Mouse (Mus musculus): ENCODE measurements around the gene Mettl16. TPM values are rescaled to one million over a fixed set of nuclear protein-coding genes. Genes with fewer than 3 reads are reported as not detected.

Gene Mettl16
- polyA plus RNA-seq, 1 experiment from 2014 or later, result 57.7 TPM

DNA sequence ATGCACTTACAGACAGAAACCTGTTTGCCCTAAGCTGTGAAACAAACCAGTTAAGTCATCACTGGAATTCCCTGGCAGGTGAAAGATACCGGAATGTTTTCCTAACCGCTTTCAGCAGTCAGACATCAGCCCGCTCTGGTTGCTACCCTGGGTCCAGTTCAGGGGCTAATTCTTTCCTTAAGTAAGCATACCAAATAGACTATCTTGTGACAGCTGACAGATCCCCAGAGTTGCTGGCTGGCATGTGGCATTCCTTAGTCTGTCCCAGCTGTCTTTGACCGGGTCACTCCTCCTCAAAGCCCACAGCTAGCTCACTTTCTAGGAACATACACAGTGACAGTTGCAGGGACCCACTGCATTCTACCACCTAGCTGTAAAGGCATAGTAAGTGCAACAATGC is 22.6 kb upstream of the Mettl16 start:
- no peak overlapping the region for H3K9ac ChIP-seq (ENCODE audit: low read depth, low read length)
- no peaks in the 10 kb centered on the region for H3K9me3 ChIP-seq (ENCODE audit: control insufficient read depth, low read length)
- WGBS, result 66% methylated on average over 4 of the region's 4 CpGs
- H3K4me1 ChIP-seq (replicated peaks; ENCODE audit: control insufficient read depth, insufficient read depth, low read length), result no peaks in the 10 kb centered on the region
- no peak overlapping the region for H3K4me3 ChIP-seq (ENCODE audit: low read depth, low read length)
- no peaks in the 10 kb centered on the region for H3K36me3 ChIP-seq (ENCODE audit: control insufficient read depth, insufficient read depth, low read length)
- H3K4me2 ChIP-seq, result no peak overlapping the region
- no peak overlapping the region for H3K27ac ChIP-seq (ENCODE audit: low read depth, low read length)
- no peak for ATAC-seq (replicated peaks; ENCODE audit: low FRiP score)
- DNase-seq (ENCODE audit: low spot score), result no peak
- no peaks in the 10 kb centered on the region for H3K27me3 ChIP-seq (replicated peaks; ENCODE audit: control insufficient read depth, insufficient read depth, low read length)

DNA sequence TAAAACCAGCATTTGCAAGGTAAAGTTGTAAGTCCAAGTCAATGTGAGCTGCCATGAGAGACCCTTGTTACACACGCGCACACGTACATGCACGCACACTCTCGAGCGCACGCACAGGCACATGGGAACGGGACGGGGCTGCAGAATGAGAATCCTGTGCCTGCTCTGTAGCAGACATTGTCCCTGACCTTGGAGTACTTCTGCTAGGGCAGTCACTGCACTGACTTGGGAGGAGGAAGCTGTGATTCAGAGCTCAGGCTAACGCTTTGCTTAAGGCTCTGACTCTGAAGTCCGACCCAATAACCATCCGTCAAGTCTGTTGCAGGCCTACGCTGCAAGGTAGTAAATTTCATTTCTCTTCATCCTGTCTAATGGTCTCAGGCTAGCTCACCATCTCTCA is 21.4 kb upstream of the Mettl16 start:
- no peaks in the 10 kb centered on the region for H3K4me1 ChIP-seq (replicated peaks; ENCODE audit: control insufficient read depth, insufficient read depth, low read length)

DNA sequence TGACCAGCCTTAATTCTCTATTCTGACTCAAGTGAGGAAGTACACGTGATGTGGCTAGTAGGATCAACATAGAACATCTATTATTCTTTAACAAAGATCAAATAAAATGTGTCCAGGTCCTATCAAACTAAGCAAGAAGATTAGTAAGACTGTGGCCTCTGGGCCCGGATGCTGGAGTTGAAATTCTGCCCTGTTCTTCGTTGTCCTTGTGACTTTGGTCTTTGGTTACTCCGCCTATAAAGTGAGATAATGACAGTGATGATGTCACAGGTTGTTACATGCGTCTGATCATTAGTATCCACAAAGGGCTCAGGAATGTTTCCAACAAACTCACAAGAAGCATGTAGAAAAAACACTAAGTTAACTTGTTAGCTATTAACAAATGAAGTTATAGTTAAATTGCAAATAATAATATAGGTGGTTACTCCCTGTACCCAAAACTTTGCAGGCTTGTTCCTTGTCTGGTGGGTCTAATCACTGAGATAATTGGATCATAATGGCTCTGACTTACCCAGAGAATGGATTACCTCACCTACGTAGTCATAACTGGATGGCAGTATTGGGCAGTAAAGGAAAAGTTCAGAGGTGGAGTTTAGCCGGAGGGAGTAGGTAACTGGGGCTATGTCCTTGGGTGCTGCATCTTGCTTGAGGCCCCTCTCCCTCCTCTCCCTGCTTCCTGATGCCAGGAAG is 19.8 kb upstream of the Mettl16 start:
- Histone ChIP-seq H3K4me2 (no peak overlapping the region), H3K4me1 (replicated peaks; ENCODE audit: control insufficient read depth, insufficient read depth, low read length) (no peaks in the 10 kb centered on the region), H3K4me3 (ENCODE audit: low read depth, low read length) (no peak overlapping the region), H3K27ac (ENCODE audit: low read depth, low read length) (no peak overlapping the region), H3K36me3 (ENCODE audit: control insufficient read depth, insufficient read depth, low read length) (no peaks in the 10 kb centered on the region), H3K27me3 (replicated peaks; ENCODE audit: control insufficient read depth, insufficient read depth, low read length) (no peaks in the 10 kb centered on the region), H3K9ac (ENCODE audit: low read depth, low read length) (no peak overlapping the region), H3K9me3 (ENCODE audit: control insufficient read depth, low read length) (no peaks in the 10 kb centered on the region)
- 82% methylated on average over 7 of the region's 7 CpGs for WGBS
- no peak for DNase-seq (ENCODE audit: low spot score)
- ATAC-seq (replicated peaks; ENCODE audit: low FRiP score), result no peak

More for the DNA sequence above, 21.4 kb upstream of the Mettl16 start:
- no peak for DNase-seq (ENCODE audit: low spot score)
- no peaks in the 10 kb centered on the region for H3K9me3 ChIP-seq (ENCODE audit: control insufficient read depth, low read length)
- no peak for ATAC-seq (replicated peaks; ENCODE audit: low FRiP score)
- H3K27me3 ChIP-seq (replicated peaks; ENCODE audit: control insufficient read depth, insufficient read depth, low read length), result no peaks in the 10 kb centered on the region
- no peak overlapping the region for H3K4me3 ChIP-seq (ENCODE audit: low read depth, low read length)
- no peaks in the 10 kb centered on the region for H3K36me3 ChIP-seq (ENCODE audit: control insufficient read depth, insufficient read depth, low read length)
- no peak overlapping the region for H3K27ac ChIP-seq (ENCODE audit: low read depth, low read length)
- H3K4me2 ChIP-seq, result no peak overlapping the region
- WGBS, result 88% methylated on average over 13 of the region's 13 CpGs
- H3K9ac ChIP-seq (ENCODE audit: low read depth, low read length), result no peak overlapping the region

DNA sequence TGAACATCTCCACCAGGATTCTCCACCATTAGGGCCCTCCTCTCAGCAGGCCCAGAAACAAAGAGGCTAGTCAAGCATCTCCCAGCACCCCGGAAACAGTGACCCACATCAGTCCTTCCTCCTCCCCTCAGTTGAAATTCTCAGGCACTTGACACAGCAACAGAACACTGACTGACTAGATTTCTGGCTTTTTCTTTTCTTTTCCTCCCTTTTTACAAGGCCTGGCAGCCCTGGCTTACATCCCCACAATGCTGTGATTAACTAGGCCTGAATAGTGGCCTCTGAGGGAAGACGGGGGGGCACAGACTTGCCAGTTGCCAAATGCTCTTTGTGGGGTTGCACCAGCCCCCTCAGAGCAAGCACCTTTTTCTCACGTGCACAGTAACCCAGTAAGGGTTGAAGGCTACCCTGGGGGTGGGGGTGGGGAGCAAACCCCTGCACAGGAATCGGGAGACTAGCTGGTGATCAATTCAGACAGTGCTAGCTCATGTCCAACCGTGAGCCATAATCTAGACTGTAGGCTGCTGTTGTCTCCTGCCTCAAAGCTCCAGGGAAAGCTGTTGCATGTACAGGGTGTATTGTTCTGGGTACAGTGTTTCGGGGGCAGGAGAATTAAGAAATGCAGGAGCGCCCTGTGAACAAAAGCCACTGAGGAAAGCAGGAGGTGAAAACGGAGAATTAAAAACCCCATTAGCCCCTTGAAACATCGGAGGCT is 19.1 kb upstream of the Mettl16 start:
- no peaks in the 10 kb centered on the region for H3K4me1 ChIP-seq (replicated peaks; ENCODE audit: control insufficient read depth, insufficient read depth, low read length)
- H3K27ac ChIP-seq (ENCODE audit: low read depth, low read length), result no peak overlapping the region
- DNase-seq (ENCODE audit: low spot score) (no peak), ATAC-seq (replicated peaks; ENCODE audit: low FRiP score) (no peak)
- H3K4me2 ChIP-seq, result no peak overlapping the region
- no peak overlapping the region for H3K4me3 ChIP-seq (ENCODE audit: low read depth, low read length)
- no peaks in the 10 kb centered on the region for H3K27me3 ChIP-seq (replicated peaks; ENCODE audit: control insufficient read depth, insufficient read depth, low read length)
- no peaks in the 10 kb centered on the region for H3K36me3 ChIP-seq (ENCODE audit: control insufficient read depth, insufficient read depth, low read length)
- no peak overlapping the region for H3K9ac ChIP-seq (ENCODE audit: low read depth, low read length)
- no peaks in the 10 kb centered on the region for H3K9me3 ChIP-seq (ENCODE audit: control insufficient read depth, low read length)
- WGBS, result 72% methylated on average over 9 of the region's 9 CpGs

- no peak for DNase-seq (ENCODE audit: low spot score)
- no peak overlapping the region for H3K27ac ChIP-seq (ENCODE audit: low read depth, low read length)
- no peak for ATAC-seq (replicated peaks; ENCODE audit: low FRiP score)
- H3K36me3 ChIP-seq (ENCODE audit: control insufficient read depth, insufficient read depth, low read length), result no peaks in the 10 kb centered on the region
- H3K9ac ChIP-seq (ENCODE audit: low read depth, low read length), result no peak overlapping the region
- H3K4me1 ChIP-seq (replicated peaks; ENCODE audit: control insufficient read depth, insufficient read depth, low read length), result no peaks in the 10 kb centered on the region
- H3K9me3 ChIP-seq (ENCODE audit: control insufficient read depth, low read length), result no peaks in the 10 kb centered on the region
- H3K27me3 ChIP-seq (replicated peaks; ENCODE audit: control insufficient read depth, insufficient read depth, low read length), result no peaks in the 10 kb centered on the region
- no peak overlapping the region for H3K4me2 ChIP-seq
- 45% methylated on average over 2 of the region's 2 CpGs for WGBS
- no peak overlapping the region for H3K4me3 ChIP-seq (ENCODE audit: low read depth, low read length)
Measured at GRCm38 (mm10) chr11:74756631-74757030, 14.0 kb upstream of the Mettl16 start.

GRCm38 (mm10) chr11:74761011-74761705 is 9.5 kb upstream of the Mettl16 start:
- Histone ChIP-seq H3K4me3 (ENCODE audit: low read depth, low read length) (no peak overlapping the region), H3K27me3 (replicated peaks; ENCODE audit: control insufficient read depth, insufficient read depth, low read length) (no peaks in the 10 kb centered on the region), H3K4me2 (no peak overlapping the region), H3K36me3 (ENCODE audit: control insufficient read depth, insufficient read depth, low read length) (no peaks in the 10 kb centered on the region), H3K4me1 (replicated peaks; ENCODE audit: control insufficient read depth, insufficient read depth, low read length) (no peaks in the 10 kb centered on the region), H3K27ac (ENCODE audit: low read depth, low read length) (no peak overlapping the region), H3K9me3 (ENCODE audit: control insufficient read depth, low read length) (no peaks in the 10 kb centered on the region), H3K9ac (ENCODE audit: low read depth, low read length) (no peak overlapping the region)
- DNase-seq (ENCODE audit: low spot score), result no peak
- 59% methylated on average over 12 of the region's 12 CpGs for WGBS
- ATAC-seq (replicated peaks; ENCODE audit: low FRiP score), result no peak

DNA sequence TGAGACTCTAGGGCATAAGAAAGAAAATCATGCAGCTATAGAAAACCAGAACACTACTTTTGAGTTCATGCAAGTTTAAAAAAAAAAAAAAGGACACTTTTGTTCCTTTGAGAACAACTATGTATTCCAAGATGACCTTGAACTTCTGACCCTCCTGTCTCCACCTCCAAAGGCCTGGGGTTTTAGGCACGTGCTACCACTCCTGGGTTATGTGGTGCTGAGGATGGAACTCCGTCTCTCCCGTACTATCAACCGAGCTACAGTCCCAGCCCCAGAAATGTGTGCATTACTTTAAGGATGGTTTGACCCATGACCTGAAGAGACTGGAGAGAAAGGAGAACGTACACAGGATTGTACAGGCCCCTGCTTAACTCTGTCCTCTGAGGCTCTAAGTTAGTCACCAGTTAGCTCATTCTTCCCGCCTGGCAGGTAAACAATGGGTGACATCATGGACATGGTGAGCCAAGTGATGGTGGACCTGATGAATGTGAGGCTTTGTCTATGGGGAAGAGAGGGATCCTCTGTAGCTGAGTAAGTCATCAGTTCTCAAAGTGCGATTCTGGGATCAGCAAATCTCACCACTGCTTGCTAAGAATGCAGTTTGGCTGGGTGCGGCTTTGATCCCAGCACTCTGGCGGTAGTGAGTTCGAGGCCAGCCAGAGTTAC is 6.5 kb upstream of the Mettl16 start:
- Histone ChIP-seq H3K27ac (ENCODE audit: low read depth, low read length) (no peak overlapping the region), H3K9me3 (ENCODE audit: control insufficient read depth, low read length) (no peaks in the 10 kb centered on the region), H3K9ac (ENCODE audit: low read depth, low read length) (no peak overlapping the region), H3K4me3 (ENCODE audit: low read depth, low read length) (no peak overlapping the region), H3K36me3 (ENCODE audit: control insufficient read depth, insufficient read depth, low read length) (no peaks in the 10 kb centered on the region), H3K4me1 (replicated peaks; ENCODE audit: control insufficient read depth, insufficient read depth, low read length) (no peaks in the 10 kb centered on the region), H3K27me3 (replicated peaks; ENCODE audit: control insufficient read depth, insufficient read depth, low read length) (no peaks in the 10 kb centered on the region), H3K4me2 (no peak overlapping the region)
- 80% methylated on average over 10 of the region's 10 CpGs for WGBS
- DNase-seq (ENCODE audit: low spot score) (no peak), ATAC-seq (replicated peaks; ENCODE audit: low FRiP score) (no peak)

- DNase-seq (ENCODE audit: low spot score), result no peak
- H3K9me3 ChIP-seq (ENCODE audit: control insufficient read depth, low read length), result no peaks in the 10 kb centered on the region
- no peak overlapping the region for H3K4me2 ChIP-seq
- no peaks in the 10 kb centered on the region for H3K36me3 ChIP-seq (ENCODE audit: control insufficient read depth, insufficient read depth, low read length)
- H3K27me3 ChIP-seq (replicated peaks; ENCODE audit: control insufficient read depth, insufficient read depth, low read length), result no peaks in the 10 kb centered on the region
- H3K9ac ChIP-seq (ENCODE audit: low read depth, low read length), result no peak overlapping the region
- no peak overlapping the region for H3K27ac ChIP-seq (ENCODE audit: low read depth, low read length)
- ATAC-seq (replicated peaks; ENCODE audit: low FRiP score), result no peak
- no peak overlapping the region for H3K4me3 ChIP-seq (ENCODE audit: low read depth, low read length)
- H3K4me1 ChIP-seq (replicated peaks; ENCODE audit: control insufficient read depth, insufficient read depth, low read length), result peaks cover 9% of the 10 kb centered on the region
- WGBS, result 84% methylated on average over 4 of the region's 4 CpGs
Measured at GRCm38 (mm10) chr11:74767469-74767868, 3.2 kb upstream of the Mettl16 start.

All from liver, embryonic 11.5 days (tissue).